Comparison of ENCODE assay signal across 24 mouse cellular contexts in the genomic region with DNA sequence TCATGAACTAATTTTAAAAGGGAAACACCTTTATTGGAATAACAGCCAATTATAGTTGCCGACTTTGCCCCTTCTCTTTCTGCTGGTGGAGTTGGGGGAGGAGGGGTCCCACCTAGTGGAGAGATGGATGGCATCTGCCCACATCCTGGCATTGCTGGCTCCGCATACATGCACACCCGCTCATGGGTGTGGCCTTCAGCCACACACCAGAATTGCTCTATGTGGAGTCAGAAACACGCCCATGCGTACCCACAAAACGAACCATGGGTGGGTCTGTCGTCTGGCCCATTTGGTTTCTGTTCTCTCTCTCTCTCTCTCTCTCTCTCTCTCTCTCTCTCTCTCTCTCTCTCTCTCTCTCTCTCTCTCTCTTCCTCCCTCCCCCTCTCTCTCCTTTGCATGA.
"Had no signal": no experiment of that assay in that cellular context is flagged by ENCODE, and none has a peak within 500 bp of the region (broad histone marks: within the 10 kb centered on the region; RNA-seq: fewer than 3 reads in every experiment).

No protein-coding gene starts in this region.

- H3K27ac ChIP-seq: kidney, postnatal 0 days; layer of hippocampus, adult 2 months; left cerebral cortex, adult 2 months; limb, embryonic 13.5 days; liver, embryonic 12.5 days; liver, embryonic 15.5 days; lung, embryonic 15.5 days; midbrain, embryonic 10.5 days; midbrain, embryonic 13.5 days; stomach, embryonic 15.5 days had no signal

- H3K4me2 ChIP-seq: limb, embryonic 13.5 days; liver, embryonic 12.5 days; liver, embryonic 15.5 days; lung, embryonic 15.5 days; midbrain, embryonic 13.5 days; neural tube, embryonic 15.5 days; stomach, embryonic 15.5 days had no signal

- H3K9ac ChIP-seq: limb, embryonic 13.5 days; liver, embryonic 12.5 days; liver, embryonic 15.5 days; lung, embryonic 15.5 days; midbrain, embryonic 13.5 days; neural tube, embryonic 15.5 days; stomach, embryonic 15.5 days had no signal

- H3K4me1 ChIP-seq: liver, embryonic 12.5 days; liver, embryonic 15.5 days; megakaryocyte, embryonic 14.5 days had no signal

- H3K4me3 ChIP-seq: layer of hippocampus, adult 2 months; left cerebral cortex, adult 2 months; limb, embryonic 13.5 days; liver, embryonic 12.5 days; liver, embryonic 15.5 days; lung, embryonic 15.5 days; megakaryocyte, embryonic 14.5 days; midbrain, embryonic 10.5 days; midbrain, embryonic 13.5 days; neural tube, embryonic 15.5 days; stomach, embryonic 15.5 days had no signal

- ATAC-seq: intestine, embryonic 16.5 days; liver, embryonic 12.5 days; midbrain, embryonic 13.5 days had no signal

- DNase-seq: kidney, adult 18-20 months; kidney, adult 9 months; kidney, postnatal 25 days; layer of hippocampus, postnatal 36 days; liver; lung, adult 18-20 months; lung, postnatal 10 days; lung, postnatal 36 days; right cerebral cortex, postnatal 25 days; spleen, adult 18-20 months; thymus, postnatal 25 days had no signal

- H3K27me3 ChIP-seq: limb, embryonic 13.5 days; liver, embryonic 12.5 days; liver, embryonic 15.5 days; lung, embryonic 15.5 days; megakaryocyte, embryonic 14.5 days; midbrain, embryonic 13.5 days; neural tube, embryonic 15.5 days; stomach, embryonic 15.5 days had no signal

- H3K36me3 ChIP-seq: limb, embryonic 13.5 days; liver, embryonic 12.5 days; liver, embryonic 15.5 days; lung, embryonic 15.5 days; midbrain, embryonic 10.5 days; midbrain, embryonic 13.5 days; neural tube, embryonic 15.5 days; stomach, embryonic 15.5 days had no signal

- H3K9me3 ChIP-seq: limb, embryonic 13.5 days; liver, embryonic 12.5 days; liver, embryonic 15.5 days; lung, embryonic 15.5 days; midbrain, embryonic 10.5 days; midbrain, embryonic 13.5 days; neural tube, embryonic 15.5 days; stomach, embryonic 15.5 days had no signal
